Mouse (Mus musculus) forebrain, embryonic 16.5 days (tissue): Measurements from ENCODE around the gene Svopl. TPM values are rescaled to one million over a fixed set of nuclear protein-coding genes. Genes with fewer than 3 reads are reported as not detected.

ENCODE experiments used
- ATAC-seq: fragments of 200-750 bp; cut with Nextera tagmentation; 2 replicates; pipeline ENCODE4 v1.8.0; 2017; ENCODE audit warnings: mild to moderate bottlenecking, moderate library complexity
- H3K27ac ChIP-seq: fragments of 300-500 bp; sonication (generic); 2 replicates; pipeline ENCODE4 v1.5.1; 2014; ENCODE audit warnings: low read length, control low read depth
- H3K27me3 ChIP-seq: fragments of 300-500 bp; sonication (generic); replicated peaks from 2 replicates; pipeline ENCODE4 v1.6.1; 2014; ENCODE audit warnings: low read length; ENCODE audit not compliant: control insufficient read depth, insufficient read depth
- H3K36me3 ChIP-seq: fragments of 300-500 bp; sonication (generic); 2 replicates; pipeline ENCODE4 v1.6.1; 2014; ENCODE audit not compliant: control insufficient read depth, insufficient read depth
- H3K4me1 ChIP-seq: fragments of 300-500 bp; sonication (generic); replicated peaks from 2 replicates; pipeline ENCODE4 v1.6.1; 2014; ENCODE audit warnings: low read length; ENCODE audit not compliant: control insufficient read depth, insufficient read depth
- H3K4me2 ChIP-seq: fragments of 300-500 bp; sonication (generic); 2 replicates; pipeline ENCODE4 v1.6.1; 2014; ENCODE audit warnings: mild to moderate bottlenecking, low read length, control low read depth
- H3K4me3 ChIP-seq: fragments of 300-500 bp; sonication (generic); replicated peaks from 2 replicates; pipeline ENCODE4 v1.5.1; 2014; ENCODE audit warnings: mild to moderate bottlenecking, low read length, control low read depth
- H3K9ac ChIP-seq: fragments of 300-500 bp; sonication (generic); replicated peaks from 2 replicates; pipeline ENCODE4 v1.6.1; 2014; ENCODE audit warnings: low read depth, low read length, control low read depth
- H3K9me3 ChIP-seq: fragments of 300-500 bp; sonication (generic); 2 replicates; pipeline ENCODE4 v1.6.1; 2016; ENCODE audit warnings: low read length; ENCODE audit not compliant: control insufficient read depth
- WGBS: fragments of 180-500 bp; shearing (Covaris S2); extraction: QIAGEN DNeasy Blood & Tissue Kit; methylation state at CpG from one replicate; pipeline ENCODE4 v1.1.7; 2014; 5-methylcytosine and 5-hydroxymethylcytosine counted together
- polyA plus RNA-seq: library from polyadenylated mRNA; unstranded; fragments of >200 nt; fragmentation: Nextera tagmentation; extraction: Ambion mirVana; gene quantifications from 2 replicates; pipeline ENCODE4 v1.2.1, GENCODE M21; 2015

Svopl gene
- polyA plus RNA-seq, 1 experiment from 2014 or later = 0.95 TPM

- Histone ChIP-seq H3K4me1 (no peaks in the 10 kb centered on the region), H3K4me3 (no peak overlapping the region), H3K27ac (no peak overlapping the region), H3K9ac (no peak overlapping the region), H3K36me3 (no peaks in the 10 kb centered on the region), H3K27me3 (no peaks in the 10 kb centered on the region), H3K4me2 (no peak overlapping the region), H3K9me3 (no peaks in the 10 kb centered on the region)
- 67% methylated on average over 4 of the region's 4 CpGs for WGBS
- no peak for ATAC-seq
Measured at GRCm38 (mm10) chr6:38048003-38048402, 1.2 kb upstream of the Svopl start.

GRCm38 (mm10) chr6:38032801-38033566 is 13.8 kb downstream of the Svopl start:
- no peak for ATAC-seq
- Histone ChIP-seq H3K4me3 (no peak overlapping the region), H3K4me1 (peaks cover 8% of the 10 kb centered on the region), H3K9ac (no peak overlapping the region), H3K27me3 (no peaks in the 10 kb centered on the region), H3K4me2 (no peak overlapping the region), H3K9me3 (no peaks in the 10 kb centered on the region), H3K36me3 (no peaks in the 10 kb centered on the region), H3K27ac (no peak overlapping the region)
- WGBS = 73% methylated on average over 5 of the region's 5 CpGs

DNA sequence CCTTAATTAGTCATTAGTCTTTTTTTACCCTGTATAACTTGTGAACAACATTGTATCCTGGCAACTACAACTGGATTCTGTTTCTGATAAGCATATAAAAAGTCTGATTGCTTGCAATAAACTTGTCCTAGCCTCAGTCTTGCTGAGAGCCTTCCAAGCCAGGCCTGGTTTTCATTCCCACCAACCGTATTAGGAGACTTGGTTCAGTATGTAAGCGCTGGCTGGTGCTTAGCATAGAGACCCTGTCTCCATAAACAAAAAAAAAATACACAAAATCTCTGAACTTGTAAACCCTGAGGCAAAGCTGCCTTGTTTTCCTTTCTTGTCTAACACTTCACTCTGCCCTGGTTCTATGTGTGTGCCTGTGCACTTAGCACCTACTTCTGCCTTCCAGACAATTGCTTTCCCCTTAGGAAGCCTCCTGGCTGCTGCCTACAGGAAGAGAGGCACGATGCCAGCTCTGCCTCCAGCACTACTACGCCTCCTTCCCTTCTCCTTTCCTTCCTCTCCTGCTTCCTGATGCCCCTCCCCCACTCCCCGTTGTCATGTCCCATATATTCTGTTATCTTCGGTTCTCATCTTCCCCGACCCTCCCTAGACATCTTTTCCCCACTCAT is 14.8 kb downstream of the Svopl start:
- Histone ChIP-seq H3K4me2 (no peak overlapping the region), H3K4me3 (no peak overlapping the region), H3K27ac (no peak overlapping the region), H3K27me3 (no peaks in the 10 kb centered on the region), H3K36me3 (no peaks in the 10 kb centered on the region), H3K4me1 (peaks cover 8% of the 10 kb centered on the region), H3K9me3 (no peaks in the 10 kb centered on the region), H3K9ac (no peak overlapping the region)
- ATAC-seq = peak; percentile 49; the same call in 1 of the 2 replicates
- WGBS = 53% methylated on average over 7 of the region's 7 CpGs

GRCm38 (mm10) chr6:38028205-38028604 is 18.6 kb downstream of the Svopl start:
- no peaks in the 10 kb centered on the region for H3K9me3 ChIP-seq
- H3K4me3 ChIP-seq = no peak overlapping the region
- H3K4me1 ChIP-seq = peaks cover 8% of the 10 kb centered on the region
- H3K27me3 ChIP-seq = no peaks in the 10 kb centered on the region
- no peak overlapping the region for H3K4me2 ChIP-seq
- ATAC-seq = no peak
- WGBS = 64% methylated on average over 2 of the region's 2 CpGs
- H3K27ac ChIP-seq = no peak overlapping the region
- no peak overlapping the region for H3K9ac ChIP-seq
- no peaks in the 10 kb centered on the region for H3K36me3 ChIP-seq

DNA sequence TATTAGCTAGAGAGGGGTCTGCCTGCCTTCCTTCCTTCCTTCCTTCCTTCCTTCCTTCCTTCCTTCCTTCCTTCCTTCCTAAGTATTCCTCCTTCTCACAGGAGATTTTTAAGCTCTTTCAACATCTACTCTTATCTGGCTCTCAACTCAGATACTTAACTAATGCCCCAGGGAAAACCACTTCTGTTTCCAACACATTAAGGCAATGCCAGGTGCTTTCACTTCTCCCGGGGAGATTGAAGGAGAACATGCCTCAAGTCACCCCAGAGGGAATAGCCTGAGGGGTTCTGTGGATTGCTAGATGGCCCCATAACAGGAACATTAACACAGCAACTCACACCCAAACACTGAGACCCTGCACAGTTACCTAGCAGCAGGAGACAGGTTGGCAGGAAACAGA is 19.0 kb downstream of the Svopl start:
- no peak overlapping the region for H3K4me2 ChIP-seq
- no peak for ATAC-seq
- 55% methylated on average over 1 of the region's 1 CpGs for WGBS
- no peaks in the 10 kb centered on the region for H3K36me3 ChIP-seq
- no peak overlapping the region for H3K4me3 ChIP-seq
- H3K27me3 ChIP-seq = no peaks in the 10 kb centered on the region
- H3K27ac ChIP-seq = no peak overlapping the region
- H3K4me1 ChIP-seq = peaks cover 8% of the 10 kb centered on the region
- H3K9ac ChIP-seq = no peak overlapping the region
- H3K9me3 ChIP-seq = no peaks in the 10 kb centered on the region

DNA sequence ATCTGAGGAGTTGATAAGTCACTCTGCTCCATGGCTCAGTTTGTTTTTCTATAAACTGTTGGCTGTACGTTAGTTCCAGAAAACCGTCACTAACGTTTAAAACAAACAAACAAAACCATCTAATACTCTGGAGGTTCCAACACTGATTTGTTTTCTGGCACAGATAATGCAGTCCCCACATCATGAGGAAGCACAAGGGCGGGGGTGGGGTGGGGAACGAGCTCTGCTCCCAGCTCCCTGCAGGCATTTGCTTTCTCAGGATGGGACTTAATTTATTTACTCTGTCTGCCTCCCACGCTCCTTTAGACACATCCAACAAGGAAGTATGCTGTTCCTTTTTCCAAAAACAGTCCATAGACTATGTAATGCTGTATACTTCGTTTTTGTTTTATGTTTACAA is 23.5 kb downstream of the Svopl start:
- no peak for ATAC-seq
- Histone ChIP-seq H3K4me2 (no peak overlapping the region), H3K4me1 (no peaks in the 10 kb centered on the region), H3K27ac (no peak overlapping the region), H3K4me3 (no peak overlapping the region), H3K9me3 (no peaks in the 10 kb centered on the region), H3K27me3 (no peaks in the 10 kb centered on the region), H3K36me3 (no peaks in the 10 kb centered on the region), H3K9ac (no peak overlapping the region)
- WGBS = 60% methylated on average over 7 of the region's 7 CpGs

- Histone ChIP-seq H3K27ac (no peak overlapping the region), H3K4me3 (no peak overlapping the region), H3K4me2 (no peak overlapping the region), H3K27me3 (no peaks in the 10 kb centered on the region), H3K36me3 (no peaks in the 10 kb centered on the region), H3K9ac (no peak overlapping the region), H3K4me1 (no peaks in the 10 kb centered on the region), H3K9me3 (no peaks in the 10 kb centered on the region)
- ATAC-seq = no peak
- 85% methylated on average over 7 of the region's 7 CpGs for WGBS
Measured at GRCm38 (mm10) chr6:38021406-38021805, 25.4 kb downstream of the Svopl start.

GRCm38 (mm10) chr6:38012829-38013228 is 34.0 kb downstream of the Svopl start:
- no peaks in the 10 kb centered on the region for H3K27me3 ChIP-seq
- H3K9ac ChIP-seq = no peak overlapping the region
- H3K27ac ChIP-seq = no peak overlapping the region
- H3K4me2 ChIP-seq = no peak overlapping the region
- no peaks in the 10 kb centered on the region for H3K36me3 ChIP-seq
- H3K4me3 ChIP-seq = no peak overlapping the region
- no peaks in the 10 kb centered on the region for H3K4me1 ChIP-seq
- no peak for ATAC-seq
- H3K9me3 ChIP-seq = no peaks in the 10 kb centered on the region
- WGBS = 76% methylated on average over 2 of the region's 2 CpGs

DNA sequence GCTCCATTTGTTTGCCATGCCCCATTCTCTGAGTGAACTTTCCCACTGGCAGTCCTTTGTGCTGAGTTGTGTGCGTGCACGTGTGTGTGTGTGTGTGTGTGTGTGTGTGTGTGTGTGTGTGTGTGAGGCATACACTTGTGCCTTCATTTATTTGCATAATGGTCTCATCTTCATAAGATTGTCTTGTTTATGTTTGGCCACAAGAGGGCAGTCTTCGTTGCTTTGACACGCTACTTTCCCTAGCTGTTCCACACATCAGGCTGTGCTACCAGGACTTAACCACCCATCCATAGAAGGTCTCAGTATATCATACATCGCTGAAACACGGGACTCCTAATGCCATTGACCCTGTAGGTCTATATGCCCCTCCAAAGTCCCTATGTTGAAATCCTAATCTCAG is 39.3 kb downstream of the Svopl start:
- no peaks in the 10 kb centered on the region for H3K4me1 ChIP-seq
- 3% methylated on average over 6 of the region's 6 CpGs for WGBS
- peak; percentile 81 for ATAC-seq

More for the DNA sequence above, 39.3 kb downstream of the Svopl start:
- H3K4me3 ChIP-seq = no peak overlapping the region
- H3K9ac ChIP-seq = no peak overlapping the region
- H3K4me2 ChIP-seq = no peak overlapping the region
- no peaks in the 10 kb centered on the region for H3K36me3 ChIP-seq
- H3K27ac ChIP-seq = no peak overlapping the region
- no peaks in the 10 kb centered on the region for H3K27me3 ChIP-seq
- no peaks in the 10 kb centered on the region for H3K9me3 ChIP-seq
